8 mouse cellular contexts compared by ENCODE assay signal in genomic region chr19:4839149-4839548, GRCm38 (mm10). TPM values are rescaled to one million over a fixed set of nuclear protein-coding genes. Genes with fewer than 3 reads are reported as not detected.
DNase-seq lines count a peak whose midpoint lies in the region; ATAC-seq and TF ChIP-seq lines count a peak whose summit lies in the region.

TSS of gene Ccs (minus strand) at chr19:4839332.
TSS of gene Ccdc87 (plus strand) at chr19:4839366.

- H3K9ac ChIP-seq in heart, embryonic 12.5 days: peak within 1 kb of the TSS; percentile 81
- H3K9ac ChIP-seq in kidney, postnatal 0 days (ENCODE audit: low read depth, low read length): peak within 1 kb of the TSS; percentile 72
- peak within 1 kb of the TSS; percentile 86 for H3K9ac ChIP-seq in liver, embryonic 11.5 days (ENCODE audit: low read depth, low read length)
- peak within 1 kb of the TSS; percentile 54 for H3K9ac ChIP-seq in stomach, embryonic 14.5 days (replicated peaks; ENCODE audit: low read depth, low read length)

- TF ChIP-seq CTCF in kidney, postnatal 0 days (IDR thresholded peaks at IDR 0.05; ENCODE audit: low read depth): peak; percentile 28; the same call in 1 of the 2 replicates

- peak; percentile 96 for ATAC-seq in erythroblast, adult 5-6 weeks (replicated peaks; ENCODE audit: low FRiP score, poor library complexity, severe bottlenecking)
- ATAC-seq in heart, embryonic 12.5 days (ENCODE audit: insufficient number of reproducible peaks, low FRiP score): peak; percentile 98
- ATAC-seq in kidney, postnatal 0 days (replicated peaks; ENCODE audit: low FRiP score, low read depth): peak; percentile 98
- ATAC-seq in liver, embryonic 11.5 days (replicated peaks; ENCODE audit: low FRiP score): peak; percentile 98
- peak; percentile 99 for ATAC-seq in stomach, embryonic 14.5 days (ENCODE audit: insufficient number of reproducible peaks, insufficient read depth, low FRiP score, low read depth)

- H3K27me3 ChIP-seq in heart, embryonic 12.5 days (replicated peaks): peaks cover 36% of the 10 kb centered on the region
- H3K27me3 ChIP-seq in kidney, postnatal 0 days (ENCODE audit: insufficient read depth, low read length): no peaks in the 10 kb centered on the region; the same call in 1 of the 2 replicates
- peaks cover 34% of the 10 kb centered on the region for H3K27me3 ChIP-seq in liver, embryonic 11.5 days (replicated peaks; ENCODE audit: control insufficient read depth, insufficient read depth, low read length)
- peaks cover 8% of the 10 kb centered on the region; the same call in 1 of the 2 replicates for H3K27me3 ChIP-seq in stomach, embryonic 14.5 days (ENCODE audit: control insufficient read depth, insufficient read depth, low read length)

- peak within 1 kb of the TSS; percentile 54 for H3K4me3 ChIP-seq in heart, embryonic 12.5 days
- H3K4me3 ChIP-seq in kidney, postnatal 0 days (replicated peaks; ENCODE audit: low read depth, low read length): peak within 1 kb of the TSS; percentile 55
- peak within 1 kb of the TSS; percentile 72 for H3K4me3 ChIP-seq in liver, embryonic 11.5 days (ENCODE audit: low read depth, low read length)
- H3K4me3 ChIP-seq in stomach, embryonic 14.5 days (ENCODE audit: low read depth, low read length): peak within 1 kb of the TSS; percentile 55

- no peaks in the 10 kb centered on the region for H3K9me3 ChIP-seq in heart, embryonic 12.5 days (replicated peaks)
- no peaks in the 10 kb centered on the region for H3K9me3 ChIP-seq in kidney, postnatal 0 days (replicated peaks; ENCODE audit: low read length)
- no peaks in the 10 kb centered on the region for H3K9me3 ChIP-seq in liver, embryonic 11.5 days (ENCODE audit: control insufficient read depth, low read length)
- H3K9me3 ChIP-seq in stomach, embryonic 14.5 days (ENCODE audit: control insufficient read depth, low read depth, low read length): no peaks in the 10 kb centered on the region

- H3K27ac ChIP-seq in heart, embryonic 12.5 days (ENCODE audit: poor library complexity, severe bottlenecking): no peak within 1 kb of the TSS
- H3K27ac ChIP-seq in kidney, postnatal 0 days: peak within 1 kb of the TSS; percentile 60
- H3K27ac ChIP-seq in liver, embryonic 11.5 days (ENCODE audit: low read depth, low read length): 0 out of 2 replicates have a peak within 1 kb of the TSS, but pooled peaks have one; percentile 53
- H3K27ac ChIP-seq in stomach, embryonic 14.5 days (ENCODE audit: low read length): no peak within 1 kb of the TSS

- under 1% methylated on average over 25 of the region's 25 CpGs for WGBS in heart, embryonic 12.5 days
- under 1% methylated on average over 25 of the region's 25 CpGs for WGBS in kidney, postnatal 0 days
- WGBS in liver, embryonic 11.5 days: under 1% methylated on average over 25 of the region's 25 CpGs
- WGBS in stomach, embryonic 14.5 days: under 1% methylated on average over 25 of the region's 25 CpGs

- H3K4me1 ChIP-seq in heart, embryonic 12.5 days (replicated peaks): peaks cover 15% of the 10 kb centered on the region
- H3K4me1 ChIP-seq in kidney, postnatal 0 days (replicated peaks; ENCODE audit: insufficient read depth, low read length): 0 out of 2 replicates have a peak, but pooled peaks cover 7% of the 10 kb centered on the region
- peaks cover 14% of the 10 kb centered on the region for H3K4me1 ChIP-seq in liver, embryonic 11.5 days (replicated peaks; ENCODE audit: control insufficient read depth, insufficient read depth, low read length)
- H3K4me1 ChIP-seq in stomach, embryonic 14.5 days (ENCODE audit: control insufficient read depth, insufficient read depth, low read length): 0 out of 2 replicates have a peak, but pooled peaks cover 13% of the 10 kb centered on the region

- peak within 1 kb of the TSS; percentile 86 for H3K4me2 ChIP-seq in heart, embryonic 12.5 days
- H3K4me2 ChIP-seq in kidney, postnatal 0 days (ENCODE audit: low read length): peak within 1 kb of the TSS; percentile 94
- H3K4me2 ChIP-seq in liver, embryonic 11.5 days: peak within 1 kb of the TSS; percentile 99
- H3K4me2 ChIP-seq in stomach, embryonic 14.5 days (replicated peaks; ENCODE audit: low read depth, low read length): peak within 1 kb of the TSS; percentile 78

- peak; percentile 88 to 89 for DNase-seq in B cell, adult 2 months
- peak; percentile 98 for DNase-seq in brain, adult 2 months (ENCODE audit: low read depth, low spot score)
- peak; percentile 98 for DNase-seq in kidney, postnatal 0 days (ENCODE audit: low spot score)
- peak; percentile 90 for DNase-seq in liver, embryonic 11.5 days (ENCODE audit: low spot score)
- peak; percentile 98 for DNase-seq in naive thymus-derived CD4-positive, alpha-beta T cell, adult 2 months (ENCODE audit: low read depth)

- peaks cover 4% of the 10 kb centered on the region for H3K36me3 ChIP-seq in heart, embryonic 12.5 days
- H3K36me3 ChIP-seq in kidney, postnatal 0 days (ENCODE audit: insufficient read depth, low read length): 0 out of 2 replicates have a peak, but pooled peaks cover under 1% of the 10 kb centered on the region
- H3K36me3 ChIP-seq in liver, embryonic 11.5 days (ENCODE audit: control insufficient read depth, insufficient read depth, low read length): no peaks in the 10 kb centered on the region
- no peaks in the 10 kb centered on the region for H3K36me3 ChIP-seq in stomach, embryonic 14.5 days (ENCODE audit: control insufficient read depth, insufficient read depth, low read length)

RNA-seq across cellular contexts. Expression of gene Ccs, which starts in this region (rescaled TPM):
- total RNA-seq in erythroblast, adult 5-6 weeks (2015; ENCODE audit: low replicate concordance): 12.3 and 18.8 TPM in 2 replicates
- total RNA-seq in erythroblast, adult 5-6 weeks (2017; ENCODE audit: low replicate concordance): 24.4 and 66.9 TPM in 2 replicates
- polyA plus RNA-seq in heart, embryonic 12.5 days (2016; fragmentation: Nextera tagmentation; extraction: Ambion mirVana): 33.9 and 34.5 TPM in 2 replicates
- 72.9 and 82.1 TPM in 2 replicates for polyA plus RNA-seq in kidney, postnatal 0 days (2015; fragmentation: Nextera tagmentation; extraction: Ambion mirVana)
- polyA plus RNA-seq in liver, embryonic 11.5 days (2014; fragmentation: Nextera tagmentation; extraction: Ambion mirVana): 46.2 and 49.8 TPM in 2 replicates
- polyA plus RNA-seq in stomach, embryonic 14.5 days (2014; fragmentation: Nextera tagmentation; extraction: Ambion mirVana): 55.4 and 55.8 TPM in 2 replicates

RNA-seq across cellular contexts. Expression of gene Ccdc87, which starts in this region (rescaled TPM):
- total RNA-seq in erythroblast, adult 5-6 weeks (2015; ENCODE audit: low replicate concordance): not detected in 2 replicates
- total RNA-seq in erythroblast, adult 5-6 weeks (2017; ENCODE audit: low replicate concordance): not detected in 2 replicates
- polyA plus RNA-seq in heart, embryonic 12.5 days (2016; fragmentation: Nextera tagmentation; extraction: Ambion mirVana): 0.05 TPM in 1 of 2 replicates, not detected in the other
- 0.04 TPM in 1 of 2 replicates, not detected in the other for polyA plus RNA-seq in kidney, postnatal 0 days (2015; fragmentation: Nextera tagmentation; extraction: Ambion mirVana)
- polyA plus RNA-seq in liver, embryonic 11.5 days (2014; fragmentation: Nextera tagmentation; extraction: Ambion mirVana): 0.05 TPM in 1 of 2 replicates, not detected in the other
- polyA plus RNA-seq in stomach, embryonic 14.5 days (2014; fragmentation: Nextera tagmentation; extraction: Ambion mirVana): 0.07 TPM in 1 of 2 replicates, not detected in the other

Comparison
In these comparisons a context has a peak if more than half of its experiments do, and no peak if none do; other contexts are left out.
1. H3K27ac ChIP-seq: peak in kidney, postnatal 0 days (single experiment) and liver, embryonic 11.5 days (single experiment); none in heart, embryonic 12.5 days (single experiment) and stomach, embryonic 14.5 days (single experiment).
2. Peak in every context shown above with its lines, with median percentiles within 50 percentile points of each other: DNase-seq, ATAC-seq, H3K4me2 ChIP-seq, H3K4me3 ChIP-seq and H3K9ac ChIP-seq.